Mouse (Mus musculus) kidney, adult 18-20 months (tissue): ENCODE data around the gene Evpl.

Experiments
- DNase-seq: peaks from one replicate; pipeline ENCODE4 v3.0.0; 2021

The Evpl gene

DNA sequence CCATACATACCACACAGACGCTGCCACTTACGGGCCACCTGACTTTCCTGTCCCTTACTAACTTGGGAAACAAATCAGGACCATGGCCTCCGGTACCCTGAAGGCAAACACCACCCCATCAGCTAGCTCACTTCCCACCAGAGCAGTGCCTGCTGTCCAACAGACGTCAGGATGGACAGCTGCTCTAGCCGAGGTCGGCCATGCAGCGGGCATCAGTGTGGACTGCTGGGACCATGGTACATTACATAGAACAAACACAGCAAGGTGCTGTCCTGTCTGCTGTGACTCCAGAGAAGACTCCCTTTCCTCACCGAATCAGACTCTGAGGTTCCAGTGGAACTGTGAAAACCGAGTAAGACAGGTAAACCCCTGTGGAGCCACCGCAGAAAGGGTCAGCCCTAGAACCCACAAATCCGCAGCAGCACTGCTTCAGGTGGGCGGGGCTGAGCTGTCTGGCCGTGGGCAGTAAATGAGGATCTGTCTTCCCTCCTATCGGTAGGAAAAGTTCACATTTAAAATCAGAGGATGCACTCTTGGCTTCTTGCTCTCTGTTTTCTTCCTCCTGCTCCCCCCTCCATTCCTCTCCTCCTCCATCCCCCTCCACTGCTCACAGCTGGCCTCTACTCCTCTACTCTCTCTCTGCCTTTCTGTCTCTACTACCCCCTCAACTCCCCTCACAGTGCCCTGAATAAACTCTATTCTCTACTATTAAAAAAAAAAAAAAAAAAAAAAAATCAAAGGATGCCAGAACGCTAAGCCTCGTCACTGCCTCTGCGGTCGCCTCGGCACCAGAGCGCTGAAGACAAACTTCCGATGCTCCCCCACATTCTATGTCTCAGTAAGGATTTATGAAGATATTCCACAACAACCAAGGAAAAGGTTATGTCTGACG, 17.5 kb upstream of the Evpl start:
- DNase-seq, result no peak

DNA sequence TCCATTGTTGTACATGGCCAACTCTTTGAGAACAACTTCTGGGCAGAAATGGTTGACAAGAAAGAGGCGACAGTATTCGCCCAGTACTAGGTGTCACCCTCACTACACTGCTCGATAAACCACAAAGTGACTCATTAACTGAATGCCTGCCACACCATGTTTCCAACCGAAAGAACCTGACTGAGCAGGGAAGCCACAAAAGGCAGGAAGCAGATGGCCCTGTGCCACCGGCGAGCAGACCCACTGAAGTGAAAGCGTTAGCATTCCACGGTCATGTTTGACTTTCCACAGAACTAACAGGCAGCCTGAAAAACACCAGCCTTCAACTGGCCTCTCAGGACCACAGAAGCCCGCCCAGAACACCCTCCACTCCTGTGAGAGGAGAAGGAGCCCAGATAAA, 16.8 kb upstream of the Evpl start:
- peak; percentile 69 for DNase-seq

GRCm38 (mm10) chr11:116253076-116253600, 15.3 kb upstream of the Evpl start:
- peak; percentile 41 for DNase-seq

- no peak for DNase-seq
Measured at GRCm38 (mm10) chr11:116250898-116251297, 13.0 kb upstream of the Evpl start.

GRCm38 (mm10) chr11:116247502-116248222, 9.8 kb upstream of the Evpl start:
- DNase-seq, result peak; percentile 47

DNA sequence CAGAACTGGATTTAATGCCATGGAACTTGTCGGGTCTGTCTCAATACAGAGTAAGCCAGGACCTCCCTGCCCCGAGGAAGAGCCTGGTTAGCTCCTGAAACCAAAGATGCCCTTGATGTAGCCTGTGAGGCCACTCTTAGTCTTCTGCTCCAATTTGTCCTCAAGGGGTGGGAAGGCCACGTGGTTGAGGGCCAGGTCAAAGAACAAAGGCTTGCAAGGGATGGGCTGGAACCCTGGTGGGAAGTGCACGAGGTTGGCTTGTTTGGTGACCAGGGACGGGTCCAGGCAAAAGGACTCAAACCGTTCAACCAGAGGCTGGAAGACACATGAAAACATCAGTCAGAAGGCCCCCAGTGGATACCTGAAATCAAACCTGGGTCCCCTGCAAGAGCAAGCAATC, 7.7 kb upstream of the Evpl start:
- peak; percentile 56 for DNase-seq

GRCm38 (mm10) chr11:116244580-116244979, 6.7 kb upstream of the Evpl start:
- DNase-seq, result no peak

DNA sequence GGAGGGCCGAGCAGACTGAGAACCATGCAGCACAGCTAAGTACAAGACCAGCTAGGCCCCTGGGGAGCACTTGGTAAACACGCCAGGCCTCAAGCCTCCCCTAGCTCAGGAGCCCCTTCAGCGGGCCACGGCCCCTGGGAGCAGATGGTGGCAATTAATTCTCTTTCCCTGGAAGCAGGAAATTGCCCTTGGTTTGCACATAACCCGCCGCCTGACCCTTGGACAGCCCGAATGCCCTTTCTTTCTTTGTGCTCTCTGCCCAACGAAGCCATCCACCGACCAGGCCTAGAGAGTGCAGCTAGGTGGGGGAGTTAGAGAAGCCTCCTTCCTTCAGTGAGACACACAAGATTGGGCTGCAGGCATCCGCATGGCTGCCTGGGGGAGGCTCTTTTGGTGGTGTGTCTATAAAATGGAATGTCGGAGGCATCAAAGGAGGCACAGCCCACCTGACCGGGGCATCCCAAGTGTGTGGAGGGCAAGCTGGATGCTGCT, 3.9 kb upstream of the Evpl start:
- DNase-seq, result peak; percentile 59

DNA sequence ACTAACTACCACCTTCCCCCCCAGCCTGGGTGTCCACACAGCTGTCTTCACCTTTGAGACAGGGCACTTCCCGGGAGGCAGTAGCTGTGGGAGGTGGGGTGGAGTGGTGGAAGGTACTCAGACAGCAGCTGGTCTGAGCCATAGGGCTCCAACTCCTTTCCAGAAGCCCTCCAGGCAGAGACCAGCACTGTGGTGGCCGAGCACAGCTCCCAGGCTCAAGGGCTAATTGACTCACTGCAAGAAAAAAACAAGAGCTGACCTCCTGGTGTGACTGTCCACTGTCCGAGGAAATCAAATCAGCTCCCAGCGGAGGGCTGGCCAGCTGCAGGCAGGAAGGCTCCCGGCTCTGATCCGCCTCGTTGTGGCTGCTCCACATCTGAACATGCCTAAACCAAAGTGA, 1.9 kb upstream of the Evpl start:
- DNase-seq, result no peak

DNA sequence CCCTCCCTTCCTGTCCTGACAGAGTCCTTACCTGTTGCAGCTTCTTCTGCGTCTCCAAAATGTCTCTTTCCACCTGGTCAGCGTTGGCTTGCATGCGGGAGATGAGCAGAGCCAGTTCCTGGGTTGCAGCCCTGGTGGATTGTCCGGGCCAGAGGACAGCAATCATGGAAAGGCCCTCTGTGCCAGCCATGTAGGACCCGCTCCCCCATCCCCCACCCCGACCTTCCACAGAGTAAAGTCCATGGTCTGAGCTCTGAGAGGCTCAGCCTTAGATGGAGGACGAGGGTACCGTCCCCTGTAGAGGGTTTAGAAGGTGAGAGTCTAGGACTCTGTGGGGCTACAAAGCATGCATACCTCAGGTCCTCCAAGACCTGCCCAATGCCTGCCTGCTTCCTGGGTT, 3.0 kb downstream of the Evpl start:
- DNase-seq, result no peak

- no peak for DNase-seq
Measured at GRCm38 (mm10) chr11:116232427-116232826, 5.5 kb downstream of the Evpl start.

- DNase-seq, result no peak
Measured at GRCm38 (mm10) chr11:116228699-116229098, 9.2 kb downstream of the Evpl start.

- peak; percentile 90 for DNase-seq
Measured at GRCm38 (mm10) chr11:116226414-116226813, 11.5 kb downstream of the Evpl start.

- DNase-seq, result no peak
Measured at GRCm38 (mm10) chr11:116222740-116223059, 15.2 kb downstream of the Evpl start.

- no peak for DNase-seq
Measured at GRCm38 (mm10) chr11:116221931-116222739, 15.7 kb downstream of the Evpl start.

DNA sequence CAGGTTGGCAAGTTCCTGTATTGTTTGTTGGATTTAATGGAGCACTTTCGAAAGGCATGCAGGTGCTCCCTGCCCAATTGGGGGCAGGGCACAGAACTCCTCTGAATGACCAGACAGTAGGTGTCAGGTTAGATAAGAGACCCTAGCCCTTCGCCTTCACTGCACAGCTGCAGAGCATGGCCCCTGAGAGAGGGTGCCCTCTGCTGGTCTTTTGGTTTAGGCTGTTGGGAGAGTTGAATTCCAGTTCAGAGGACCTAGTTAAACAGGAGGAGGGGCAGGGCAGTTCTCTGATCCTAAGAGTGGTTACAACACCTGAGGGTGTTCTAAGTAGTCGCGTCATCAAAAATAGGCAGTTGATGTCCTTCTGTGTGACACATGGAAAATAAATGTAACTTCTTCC, 18.0 kb downstream of the Evpl start:
- peak; percentile 77 for DNase-seq

GRCm38 (mm10) chr11:116218737-116219400, 19.0 kb downstream of the Evpl start:
- DNase-seq, result peak; percentile 89

DNA sequence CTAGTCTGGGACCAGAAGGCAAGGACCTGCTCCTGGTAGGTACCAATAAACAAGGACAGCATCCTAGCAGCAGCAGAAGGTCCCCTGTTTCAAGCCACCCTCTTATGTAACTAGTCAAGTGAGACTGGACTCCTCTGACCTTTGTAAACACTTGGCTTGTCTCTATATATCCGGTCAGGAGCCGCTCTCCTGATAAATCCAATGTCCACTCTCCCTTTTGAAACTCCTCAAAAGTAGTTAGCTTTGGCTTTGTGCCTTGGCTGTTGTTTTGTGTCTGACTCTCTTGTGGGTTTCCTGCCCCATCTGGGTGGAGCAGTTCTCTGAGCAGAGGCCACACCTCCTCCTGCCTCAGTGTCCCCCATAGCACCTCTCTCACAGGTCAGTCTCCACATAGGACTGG, 19.6 kb downstream of the Evpl start:
- DNase-seq, result no peak

- no peak for DNase-seq
Measured at GRCm38 (mm10) chr11:116216549-116216948, 21.3 kb downstream of the Evpl start.

- no peak for DNase-seq
Measured at GRCm38 (mm10) chr11:116215991-116216390, 21.9 kb downstream of the Evpl start.

DNA sequence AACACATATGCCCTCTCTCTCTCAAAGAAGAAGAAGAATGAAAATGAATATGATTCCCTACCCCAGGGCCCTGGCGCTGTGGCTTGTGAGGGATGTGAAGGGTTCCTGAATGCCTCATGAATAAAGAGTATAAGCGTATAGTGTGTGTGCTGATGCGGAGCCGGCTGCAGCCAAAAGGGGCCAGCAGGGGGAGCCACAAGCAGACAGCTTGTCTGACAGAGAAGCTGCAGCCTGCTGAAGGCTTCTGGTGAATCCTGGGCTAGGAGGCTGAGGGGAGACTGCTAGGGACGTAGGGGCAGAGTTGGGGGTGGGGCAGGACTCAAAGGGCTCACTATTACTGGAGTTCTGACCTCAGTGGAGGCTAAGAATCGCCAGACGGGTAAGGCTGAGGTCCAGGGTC, 22.7 kb downstream of the Evpl start:
- no peak for DNase-seq

DNA sequence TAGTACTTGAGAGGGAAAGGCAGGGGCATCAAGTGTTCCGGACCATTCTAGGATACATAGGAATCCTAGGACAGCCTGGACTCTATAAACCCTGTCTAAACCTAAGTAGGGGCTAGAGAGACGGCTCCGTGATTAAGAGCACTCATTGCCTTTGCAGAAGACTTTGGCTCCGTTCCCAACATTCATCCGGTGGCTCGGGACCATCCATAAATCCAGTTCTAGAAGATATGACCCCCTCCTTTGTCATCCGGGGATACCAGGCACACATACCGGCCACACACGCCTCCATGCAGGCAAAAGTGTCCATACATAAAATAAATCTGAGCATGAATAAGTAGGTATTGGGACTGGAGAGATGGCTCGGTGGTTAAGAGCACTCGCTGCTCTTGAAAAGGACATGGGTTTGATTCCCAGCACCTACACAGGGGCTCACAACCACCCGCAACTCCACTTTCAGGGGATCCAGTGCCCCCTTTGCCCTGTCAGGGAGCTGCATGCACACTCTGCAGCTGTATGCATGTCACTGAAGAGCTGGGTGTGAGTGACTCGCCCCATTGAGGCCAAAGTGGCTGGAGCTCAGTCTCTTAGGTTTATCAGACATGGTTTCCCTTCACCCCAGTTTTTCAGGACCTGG, 23.9 kb downstream of the Evpl start:
- DNase-seq, result no peak
